Mouse (Mus musculus) gonadal fat pad, adult 2 months (tissue): Measurements from ENCODE around the gene Amfr. TPM values are rescaled to one million over a fixed set of nuclear protein-coding genes. Genes with fewer than 3 reads are reported as not detected.
"Not testable (repeated sequence)": the region's sequence is repeated elsewhere in the genome, so short reads cannot be mapped to it uniquely, and the experiment has no call there.

ENCODE experiments used
- DNase-seq: peaks from one replicate; pipeline ENCODE4 v3.0.0-alpha.2; 2012; ENCODE audit warnings: low read depth
- polyA plus RNA-seq: library from polyadenylated mRNA; depleted of rRNA; stranded (reverse); fragments of >200 nt; gene quantifications from 2 replicates; pipeline ENCODE4 v1.2.3, GENCODE M21; 2012; rRNA removed

Amfr gene
- 138 and 142 TPM in 2 replicates for polyA plus RNA-seq

DNA sequence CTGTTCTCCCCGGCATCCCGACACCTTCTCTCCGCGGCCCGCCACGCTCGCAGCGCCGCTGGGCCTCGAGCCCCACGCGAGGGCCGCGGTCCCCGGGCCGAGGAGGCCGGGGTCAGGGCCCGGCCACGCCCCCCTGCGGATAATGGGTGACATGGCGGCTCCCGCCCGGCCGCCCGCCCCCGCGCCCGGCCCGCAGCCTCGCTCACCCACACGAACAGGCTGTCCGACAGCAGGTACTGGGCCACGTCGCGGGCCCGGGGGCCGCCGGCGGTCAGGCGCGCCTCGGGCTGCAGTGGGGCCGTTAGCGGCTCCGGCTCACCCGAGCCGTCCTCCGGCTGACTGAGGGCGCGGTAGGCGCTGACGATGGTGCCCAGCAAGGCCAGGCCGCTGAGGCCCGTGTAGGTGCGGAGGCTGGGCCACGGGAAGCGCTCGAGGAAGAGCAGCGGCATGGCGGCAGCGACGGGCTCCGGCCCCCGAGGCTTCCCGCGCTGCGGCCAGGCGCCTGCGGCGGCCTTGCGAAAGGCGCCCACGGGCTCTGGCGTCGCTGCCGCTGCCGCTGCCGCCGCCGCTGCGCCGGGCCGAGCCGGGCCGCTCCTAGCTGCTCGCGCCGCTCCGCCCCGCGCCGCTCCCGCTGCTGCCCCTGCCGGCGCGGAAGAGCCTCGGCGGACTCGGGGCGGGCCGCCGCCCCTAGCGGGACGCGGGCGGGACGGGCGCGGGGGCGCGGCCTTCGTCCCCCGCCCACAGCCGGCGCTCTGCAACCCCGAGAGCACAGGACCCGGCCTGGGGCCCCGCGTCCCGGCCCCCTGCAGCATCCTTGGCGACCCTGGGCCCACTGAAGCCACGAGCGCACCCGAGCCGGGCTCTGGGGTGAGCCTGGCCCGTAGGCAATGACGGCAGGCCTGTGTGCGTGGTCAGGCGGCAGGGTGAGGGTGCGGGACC is at the start of gene Amfr:
Amfr (minus strand) TSS at position 830 of the 939 bp plus-strand sequence.
- DNase-seq, result no peak

DNA sequence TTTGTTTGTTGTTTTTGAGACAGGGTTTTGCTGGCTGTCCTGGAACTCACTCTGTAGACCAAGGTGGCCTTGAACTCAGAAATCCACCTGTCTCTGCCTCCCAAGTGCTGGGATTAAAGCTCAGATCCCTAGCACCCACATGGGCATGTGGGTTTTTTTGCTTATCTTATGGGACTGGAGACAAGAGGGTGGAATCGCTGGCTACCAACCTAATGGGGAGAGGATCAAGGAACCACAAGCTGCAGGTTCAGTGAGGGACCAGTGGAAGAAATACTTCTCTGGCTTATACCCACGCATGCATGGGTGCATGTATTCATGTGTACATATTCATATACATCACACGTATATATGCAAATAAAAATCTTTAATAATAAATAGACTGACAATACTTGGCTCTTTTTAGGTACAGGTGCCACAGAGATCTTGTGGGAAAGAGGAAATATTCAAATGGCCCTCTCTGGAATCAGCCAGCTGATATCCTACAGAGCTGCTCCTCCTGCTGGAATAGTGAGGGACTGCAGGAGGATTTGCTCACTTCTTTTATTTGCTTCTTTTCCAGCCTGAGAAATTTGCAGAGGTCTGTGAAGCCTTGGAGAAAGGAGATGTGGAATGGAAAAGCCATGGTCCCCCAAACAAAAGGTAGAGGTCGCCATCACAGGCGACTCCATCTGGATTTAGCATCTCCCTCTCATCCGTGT is 44.7 kb upstream of the Amfr start:
- no peak for DNase-seq

DNA sequence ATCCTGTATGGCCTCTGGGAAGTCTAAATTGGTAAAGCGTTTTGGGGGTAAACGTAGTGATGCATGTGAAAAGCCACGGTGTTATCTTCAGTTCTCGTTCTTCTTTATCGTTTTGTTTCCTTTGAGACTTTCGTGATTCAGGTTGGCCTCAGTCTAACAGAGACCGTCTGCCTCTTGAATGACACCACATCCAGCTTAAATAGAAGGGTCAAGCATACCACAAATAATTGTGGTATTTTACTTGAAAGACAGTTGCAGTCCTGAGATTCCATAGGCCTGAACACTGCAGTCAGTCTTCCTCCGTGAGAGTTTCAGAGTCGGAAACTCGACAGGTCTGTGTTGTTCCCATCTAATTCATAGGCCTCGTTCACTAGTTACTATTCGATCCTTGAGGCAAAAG is 40.1 kb upstream of the Amfr start:
- no peak for DNase-seq

DNA sequence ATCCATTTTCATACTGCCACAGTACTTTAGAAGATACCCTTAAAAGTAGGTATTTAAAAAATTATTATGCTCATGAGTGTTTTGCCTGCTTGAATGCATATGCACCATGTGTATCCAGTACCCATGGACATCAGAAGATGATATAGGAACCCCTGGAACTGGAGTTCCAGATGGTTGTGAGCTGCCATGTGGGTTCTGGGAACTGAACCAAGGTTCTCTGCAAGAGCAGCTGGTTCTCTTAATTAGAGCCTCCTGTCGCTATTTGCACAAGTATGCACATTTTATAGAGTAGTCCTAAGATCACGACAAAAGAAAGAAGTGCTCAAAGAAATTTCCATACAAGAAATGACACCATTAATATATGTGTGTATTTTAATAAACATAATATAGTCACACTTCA is 35.2 kb upstream of the Amfr start:
- DNase-seq, result no peak

DNA sequence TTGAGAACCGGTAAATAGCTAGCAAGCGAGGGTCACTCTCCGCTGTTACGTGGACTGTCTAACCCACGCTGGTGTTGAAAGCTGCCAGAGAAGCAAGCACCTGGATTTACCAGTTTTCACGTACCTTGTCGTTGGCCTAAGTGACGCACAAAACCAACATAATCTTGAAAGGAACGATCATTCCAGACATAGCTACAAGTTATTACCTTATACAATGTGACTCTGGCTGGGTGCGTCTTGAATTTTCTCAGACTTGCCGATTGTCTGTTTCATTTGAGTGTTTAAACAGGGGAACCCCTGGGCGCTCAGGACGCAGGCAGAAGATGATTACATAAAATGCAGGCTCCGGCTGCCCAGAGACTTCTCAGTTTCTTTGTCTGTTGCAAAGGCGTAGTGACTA is 25.2 kb upstream of the Amfr start:
- DNase-seq, result no peak

- peak; percentile 97 for DNase-seq
These were observed 24.4 kb upstream of the Amfr start, which contains the start of the genes Nudt21 and Ogfod1 for GRCm38 (mm10) chr8:94036944-94037524. TSS of gene Nudt21 (minus strand) at chr8:94037031. TSS of gene Ogfod1 (plus strand) at chr8:94037198.

GRCm38 (mm10) chr8:94036541-94036940 is 23.9 kb upstream of the Amfr start:
- DNase-seq, result not testable (repeated sequence)

DNA sequence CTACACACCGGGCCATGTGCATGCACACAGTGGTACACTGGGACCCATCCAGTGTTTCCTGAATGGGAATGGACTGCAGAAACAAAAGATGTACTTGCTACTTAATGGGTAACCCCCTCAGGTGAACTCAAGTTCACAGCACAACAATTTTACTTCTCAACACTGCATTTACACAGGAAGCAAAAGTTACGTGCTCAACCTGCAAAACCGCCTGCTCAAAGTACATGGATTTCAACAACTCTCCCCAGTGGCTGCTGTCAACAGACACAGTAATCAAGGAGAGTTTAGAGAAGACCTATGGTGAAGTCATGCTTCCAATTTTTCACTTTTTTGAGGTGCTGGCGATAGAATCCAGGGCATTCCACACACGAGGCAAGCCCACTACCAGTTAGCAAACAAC is 22.6 kb upstream of the Amfr start:
- no peak for DNase-seq

GRCm38 (mm10) chr8:94033601-94034000 is 21.0 kb upstream of the Amfr start:
- no peak for DNase-seq

GRCm38 (mm10) chr8:94029701-94030100 is 17.1 kb upstream of the Amfr start:
- no peak for DNase-seq

DNA sequence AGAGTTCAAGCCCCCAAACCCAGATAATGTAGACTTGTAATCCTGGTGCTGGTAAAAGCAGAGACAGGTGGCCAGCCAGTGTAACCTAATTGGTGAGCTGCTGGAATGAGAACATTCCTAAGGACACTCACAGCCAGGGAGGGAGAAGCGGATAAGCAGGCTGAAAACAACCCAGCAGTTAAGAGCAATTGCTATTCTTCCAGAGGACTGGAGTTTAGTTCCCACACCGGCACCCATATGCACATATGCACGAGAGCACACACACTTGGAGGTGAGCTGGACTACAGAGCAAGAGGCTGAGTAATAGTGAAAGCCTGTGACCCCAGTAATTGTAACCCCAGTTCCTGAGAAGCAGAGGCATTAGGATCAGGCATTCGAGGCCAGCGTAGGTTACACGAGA is 11.3 kb upstream of the Amfr start:
- no peak for DNase-seq

GRCm38 (mm10) chr8:94013026-94013612 is 477 bp upstream of the Amfr start:
- no peak for DNase-seq

- no peak for DNase-seq
These were observed 1.3 kb downstream of the Amfr start for GRCm38 (mm10) chr8:94011076-94012012.

DNA sequence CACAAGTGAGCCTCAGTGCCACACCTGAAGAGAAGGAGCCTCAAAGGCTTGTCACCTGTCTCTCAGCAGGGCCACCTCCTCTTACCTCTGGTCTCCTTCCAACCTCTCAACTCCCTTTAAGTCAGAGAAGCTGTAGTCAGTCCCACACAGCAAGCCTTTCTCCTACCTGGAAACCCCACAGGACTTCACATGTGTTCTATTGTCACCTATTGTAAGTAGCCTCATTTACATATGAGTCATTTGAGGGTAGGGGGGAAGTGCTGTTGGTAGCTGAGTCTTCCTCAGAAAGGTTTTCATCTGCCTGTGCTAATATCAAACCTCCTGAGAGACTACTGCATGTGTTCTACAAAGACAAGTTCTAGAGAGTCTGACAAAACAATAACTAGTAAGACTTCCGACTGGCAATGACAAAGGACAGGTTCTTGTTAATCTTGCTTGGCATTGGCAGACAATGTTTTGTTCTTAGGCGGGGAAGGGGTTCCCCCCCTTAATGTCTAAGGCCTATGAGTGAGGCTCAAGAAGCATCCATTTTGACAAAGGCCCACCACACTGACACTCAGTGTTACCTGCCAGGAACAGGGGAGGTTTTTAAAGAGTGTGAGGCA is 2.4 kb downstream of the Amfr start:
- peak; percentile 36 for DNase-seq

DNA sequence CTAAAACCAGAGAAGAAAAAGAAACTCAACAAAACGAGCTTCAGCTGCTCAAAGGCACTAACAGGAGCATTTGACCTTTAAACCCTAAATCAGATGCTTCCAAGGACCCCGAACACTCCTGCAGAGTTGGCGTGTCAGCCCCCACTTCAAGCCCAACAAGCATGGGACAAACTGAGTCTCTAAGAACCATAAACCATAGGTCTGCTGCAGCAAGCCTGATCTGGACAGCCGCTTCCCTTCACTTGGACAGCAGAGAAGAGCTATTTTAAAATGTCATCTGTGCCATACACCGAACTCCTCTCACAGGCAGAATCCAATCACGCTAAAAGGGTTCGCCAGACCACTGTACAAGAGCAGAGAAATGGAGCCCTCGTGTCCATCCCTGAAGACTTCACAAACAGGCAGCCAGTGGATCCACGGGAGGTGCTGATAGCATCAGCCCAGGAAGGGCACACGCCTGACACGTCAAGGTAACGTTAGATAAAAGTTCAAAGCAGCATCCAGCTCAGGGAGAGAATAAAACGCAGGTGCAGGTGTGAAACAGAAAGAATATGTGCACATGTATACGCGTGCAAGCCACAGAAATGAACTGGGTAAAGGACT is 3.3 kb downstream of the Amfr start:
- DNase-seq, result no peak

- DNase-seq, result no peak
These were observed 8.5 kb downstream of the Amfr start for GRCm38 (mm10) chr8:94004139-94004538.

DNA sequence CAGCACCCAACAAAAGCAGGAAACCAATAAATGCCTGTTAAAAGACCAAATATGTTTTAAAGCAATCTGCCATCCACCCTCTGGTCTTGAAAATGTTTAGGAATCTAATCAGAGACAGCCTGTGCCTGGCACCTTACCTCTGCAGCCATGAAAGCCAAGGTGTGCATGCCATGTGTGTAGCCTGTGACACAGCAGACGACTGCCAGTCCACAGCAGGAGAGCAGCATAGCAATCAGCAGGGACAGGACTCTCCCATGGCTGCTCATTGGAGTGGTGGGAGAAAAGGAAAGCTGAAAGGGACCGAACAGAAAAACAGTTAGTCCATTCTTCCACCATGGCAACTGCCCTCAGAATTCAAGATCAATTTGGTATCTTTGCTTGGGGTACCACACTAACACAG is 13.7 kb downstream of the Amfr start:
- DNase-seq, result no peak

GRCm38 (mm10) chr8:93989739-93990138 is 22.9 kb downstream of the Amfr start:
- no peak for DNase-seq

GRCm38 (mm10) chr8:93984731-93985130 is 27.9 kb downstream of the Amfr start:
- DNase-seq, result no peak

GRCm38 (mm10) chr8:93983827-93984226 is 28.8 kb downstream of the Amfr start:
- no peak for DNase-seq
